Mouse (Mus musculus): ENCODE results near the gene Epsti1.

The Epsti1 gene

GRCm38 (mm10) chr14:77923076-77923865 lies 19.2 kb downstream of the Epsti1 start:
- ATAC-seq (ENCODE audit: low TSS enrichment), result no peak

DNA sequence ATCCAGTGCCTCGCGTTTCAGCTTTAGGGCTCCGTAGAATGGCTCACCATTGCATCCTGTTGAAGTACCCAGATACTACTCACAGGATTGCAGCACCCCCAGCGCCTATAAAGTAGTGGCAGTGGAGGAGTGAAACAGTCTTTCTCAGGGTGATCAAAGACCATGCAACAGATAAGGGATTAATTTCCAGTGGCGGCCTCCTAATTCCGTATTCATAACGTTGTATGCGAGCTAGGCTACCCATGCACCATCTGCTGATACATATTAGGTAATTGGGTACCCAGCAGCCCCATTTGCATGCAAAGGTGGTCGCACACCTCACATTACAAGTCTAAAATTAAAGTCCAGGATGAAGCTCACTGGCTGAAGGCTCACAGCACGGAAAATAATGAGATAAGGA lies 21.4 kb downstream of the Epsti1 start:
- no peak for ATAC-seq (ENCODE audit: low TSS enrichment)

GRCm38 (mm10) chr14:77926718-77927117 lies 22.7 kb downstream of the Epsti1 start:
- ATAC-seq (ENCODE audit: low TSS enrichment), result peak; percentile 78

DNA sequence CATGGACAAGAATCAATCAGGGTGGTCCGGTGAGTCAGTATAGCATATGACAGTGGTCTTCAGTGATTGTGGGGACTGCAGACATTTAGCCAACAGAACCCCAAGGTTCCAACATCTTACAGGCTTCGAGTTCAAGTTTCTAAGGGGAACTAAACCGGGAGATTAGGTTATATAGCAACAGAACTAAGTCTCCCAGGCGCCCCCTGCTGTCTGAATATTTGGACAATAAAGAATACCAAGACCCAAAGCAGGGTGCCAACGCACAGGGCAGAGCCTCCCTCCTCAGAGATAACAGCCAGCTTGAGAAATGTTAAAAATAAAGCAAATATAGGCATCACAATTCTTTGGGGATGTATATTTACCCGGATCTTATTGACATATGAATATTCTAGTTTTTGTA lies 24.0 kb downstream of the Epsti1 start:
- peak; percentile 86 for ATAC-seq (ENCODE audit: low TSS enrichment)

- no peak for ATAC-seq (ENCODE audit: low TSS enrichment)
These were observed 24.6 kb downstream of the Epsti1 start for GRCm38 (mm10) chr14:77928653-77929052.

- ATAC-seq (ENCODE audit: low TSS enrichment), result no peak
These were observed 25.2 kb downstream of the Epsti1 start for GRCm38 (mm10) chr14:77929139-77929678.

DNA sequence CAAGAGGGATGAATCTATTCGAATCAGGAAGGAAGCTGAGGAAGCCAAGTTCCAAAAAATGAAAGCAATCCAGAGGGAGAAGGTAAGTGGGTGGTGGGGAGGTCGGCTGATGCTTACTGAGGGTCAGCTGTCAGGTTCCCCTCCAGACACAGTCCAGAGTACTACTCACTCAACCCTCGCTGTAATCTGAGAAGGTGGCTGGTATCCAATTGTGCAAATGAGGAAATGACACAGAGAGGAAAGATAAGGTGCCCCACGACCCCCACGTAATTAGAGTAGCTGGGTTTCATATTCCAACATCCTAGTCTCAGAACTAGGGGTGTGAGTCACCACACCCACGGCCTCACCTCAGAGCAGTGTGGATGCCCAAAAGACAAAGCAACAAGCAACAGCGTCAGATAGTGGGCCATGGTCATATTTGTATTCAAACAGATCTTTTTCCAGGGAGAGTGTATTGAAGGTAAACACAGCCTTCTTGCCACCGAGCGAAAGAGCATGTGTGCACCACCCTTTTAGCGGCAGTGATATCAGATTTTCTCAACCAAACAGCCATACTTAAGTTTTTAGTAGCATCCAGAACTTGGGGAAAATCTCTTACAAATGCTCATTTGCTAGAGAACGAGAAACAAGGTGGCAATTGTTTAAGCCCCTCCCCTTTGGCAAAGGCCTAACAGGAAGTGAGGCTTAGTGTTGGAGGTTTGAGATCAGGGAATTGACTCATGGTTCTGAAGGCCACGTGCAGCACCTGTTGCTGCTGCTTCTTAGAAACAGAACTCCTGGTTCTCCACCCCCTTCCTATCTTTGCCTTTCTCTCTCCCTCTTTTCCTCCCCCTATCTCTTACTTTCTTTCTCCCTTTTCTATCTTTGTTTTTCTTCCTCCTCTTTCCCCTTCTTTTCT lies 28.4 kb downstream of the Epsti1 start:
- no peak for ATAC-seq (ENCODE audit: low TSS enrichment)

- ATAC-seq (ENCODE audit: low TSS enrichment), result no peak
These were observed 29.2 kb downstream of the Epsti1 start for GRCm38 (mm10) chr14:77933243-77933642.

- no peak for ATAC-seq (ENCODE audit: low TSS enrichment)
These were observed 30.4 kb downstream of the Epsti1 start for GRCm38 (mm10) chr14:77934431-77934830.

DNA sequence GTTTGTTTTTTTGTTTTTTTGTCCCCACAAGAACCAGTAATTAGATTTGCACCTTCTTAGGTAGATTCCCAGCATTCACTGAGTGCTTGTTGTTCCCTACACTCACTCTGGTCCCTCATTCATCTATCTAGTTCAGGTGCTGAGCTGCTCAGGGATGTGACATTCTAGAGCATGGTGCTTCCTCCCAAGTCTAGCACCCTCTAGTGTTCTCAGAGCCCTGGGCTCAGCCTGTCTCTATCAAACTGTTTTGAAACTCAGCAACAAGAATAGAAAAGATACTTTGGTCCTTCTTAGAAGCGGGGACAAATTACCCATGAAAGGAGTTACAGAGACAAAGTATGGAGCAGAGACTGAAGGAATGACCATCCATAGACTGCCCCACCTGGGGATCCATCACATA lies 37.1 kb downstream of the Epsti1 start:
- ATAC-seq (ENCODE audit: low TSS enrichment), result no peak

DNA sequence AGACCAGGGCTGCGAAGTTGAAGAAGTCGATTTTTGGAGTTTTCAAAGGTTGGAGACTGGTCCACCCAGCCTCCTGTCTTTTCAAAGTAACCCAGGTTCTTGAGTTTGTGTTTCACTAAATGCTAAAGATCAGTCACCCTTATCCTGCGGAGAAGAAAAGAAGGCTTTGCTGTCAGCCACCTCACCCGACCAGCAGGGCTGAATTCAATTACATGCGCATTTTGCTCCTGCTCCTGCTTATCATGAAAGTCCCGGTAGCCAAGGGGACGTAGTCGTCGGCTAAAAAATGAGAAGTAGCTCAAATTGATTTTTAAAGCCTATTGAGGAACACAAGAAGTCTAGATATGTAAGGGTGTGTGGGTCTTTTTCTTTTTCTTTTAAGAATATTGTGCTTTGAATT lies 38.2 kb downstream of the Epsti1 start:
- no peak for ATAC-seq (ENCODE audit: low TSS enrichment)

- 0 out of 2 replicates have a peak, but pooled peaks have one; percentile 23 for ATAC-seq (ENCODE audit: low TSS enrichment)
These were observed 38.9 kb downstream of the Epsti1 start for GRCm38 (mm10) chr14:77942793-77943558.

GRCm38 (mm10) chr14:77961741-77962140 lies 57.7 kb downstream of the Epsti1 start:
- ATAC-seq (ENCODE audit: low TSS enrichment), result no peak

DNA sequence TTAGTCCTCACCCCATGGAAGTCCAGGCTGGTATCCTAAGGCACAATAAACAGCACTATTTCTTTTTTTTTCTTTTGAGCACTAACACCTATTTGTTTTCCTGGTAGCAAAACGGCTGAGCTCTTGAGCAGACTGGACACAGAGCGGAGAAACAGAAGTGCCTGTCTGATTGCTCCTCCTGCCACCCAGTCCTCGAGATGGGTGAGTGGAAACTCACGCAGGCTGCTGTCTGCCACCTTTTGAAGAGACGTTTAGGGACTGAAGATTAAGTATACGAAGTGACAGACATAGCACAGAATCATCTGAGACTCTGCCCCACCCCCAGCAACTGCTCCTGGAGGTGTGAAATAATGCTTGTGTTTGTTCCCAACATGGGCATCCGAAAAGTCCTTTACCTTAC lies 59.5 kb downstream of the Epsti1 start:
- ATAC-seq (ENCODE audit: low TSS enrichment), result no peak

- ATAC-seq (ENCODE audit: low TSS enrichment), result no peak
These were observed 67.3 kb downstream of the Epsti1 start for GRCm38 (mm10) chr14:77971355-77971754.

GRCm38 (mm10) chr14:77974221-77974620 lies 70.2 kb downstream of the Epsti1 start:
- peak; percentile 86 for ATAC-seq (ENCODE audit: low TSS enrichment)

- ATAC-seq (ENCODE audit: low TSS enrichment), result no peak
These were observed 71.7 kb downstream of the Epsti1 start for GRCm38 (mm10) chr14:77975702-77976101.

- ATAC-seq (ENCODE audit: low TSS enrichment), result no peak
These were observed 77.5 kb downstream of the Epsti1 start for GRCm38 (mm10) chr14:77981516-77981915.

- no peak for ATAC-seq (ENCODE audit: low TSS enrichment)
These were observed 93.7 kb downstream of the Epsti1 start for GRCm38 (mm10) chr14:77997731-77998130.

DNA sequence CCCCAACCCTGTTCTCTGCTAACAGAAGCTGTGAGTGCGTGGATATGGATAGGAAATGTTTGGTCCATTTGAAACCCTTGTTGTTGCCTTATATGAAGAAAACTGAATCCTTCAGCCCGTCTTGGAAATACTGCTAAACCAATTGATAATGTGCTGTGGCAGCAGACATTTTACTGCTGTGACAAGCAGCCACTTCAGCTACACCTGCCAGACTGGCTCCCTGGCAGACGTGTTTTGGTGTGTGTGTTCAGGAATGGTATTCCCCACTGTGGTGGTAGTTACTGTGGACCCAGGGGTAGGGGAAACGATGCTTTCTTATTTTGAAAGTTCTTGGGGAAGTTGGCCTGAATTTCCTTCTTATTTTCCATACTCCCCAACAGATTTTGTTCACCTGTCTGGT lies 100.4 kb downstream of the Epsti1 start:
- no peak for ATAC-seq (ENCODE audit: low TSS enrichment)

- no peak for ATAC-seq (ENCODE audit: low TSS enrichment)
These were observed 104.0 kb downstream of the Epsti1 start for GRCm38 (mm10) chr14:78008019-78008418.

DNA sequence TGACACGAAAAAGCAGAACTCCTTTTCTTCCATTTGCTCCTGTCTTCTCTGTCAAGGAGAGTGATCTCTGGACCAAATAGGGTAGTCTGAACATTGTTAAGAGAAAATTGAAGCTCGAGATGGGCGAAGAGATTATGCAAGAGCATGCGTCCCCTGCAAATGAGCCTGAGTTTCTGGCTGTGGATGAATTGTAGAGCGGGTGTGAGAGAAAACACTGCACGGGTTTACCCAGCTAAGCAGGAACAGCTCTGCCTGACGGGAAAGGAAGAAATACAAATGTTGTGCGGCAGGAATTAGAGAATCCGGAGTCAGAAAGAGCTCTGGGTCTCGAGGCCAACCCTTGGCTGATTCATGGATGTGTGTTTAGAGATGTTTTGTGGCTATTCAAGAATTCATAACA lies 107.8 kb downstream of the Epsti1 start:
- ATAC-seq (ENCODE audit: low TSS enrichment), result peak; percentile 52

Measured in frontal cortex, adult (tissue).